Mouse (Mus musculus) embryo, embryonic 10 days (tissue): ENCODE results near the gene Slc44a4.
"Not testable (repeated sequence)": the region's sequence is repeated elsewhere in the genome, so short reads cannot be mapped to it uniquely, and the experiment has no call there.

ENCODE experiments used
- DNase-seq: peaks from one replicate; pipeline ENCODE4 v3.0.0-alpha.2; 2015; ENCODE audit warnings: low spot score

Slc44a4 gene

GRCm38 (mm10) chr17:34962125-34962524, 47.9 kb downstream of the Slc44a4 start:
- no peak for DNase-seq

GRCm38 (mm10) chr17:34962841-34963240, 48.6 kb downstream of the Slc44a4 start:
- DNase-seq = no peak

- DNase-seq = peak; percentile 19
Measured at GRCm38 (mm10) chr17:34964640-34965049, 50.4 kb downstream of the Slc44a4 start.

- no peak for DNase-seq
Measured at GRCm38 (mm10) chr17:34965627-34966026, 51.4 kb downstream of the Slc44a4 start.

- not testable (repeated sequence) for DNase-seq
Measured at GRCm38 (mm10) chr17:34969822-34970221, 55.6 kb downstream of the Slc44a4 start, which contains the start of gene Gm20481. Gene Gm20481, plus strand, starts transcription at chr17:34969912.

GRCm38 (mm10) chr17:34970850-34971249, 56.6 kb downstream of the Slc44a4 start:
- DNase-seq = not testable (repeated sequence)

- not testable (repeated sequence) for DNase-seq
Measured at GRCm38 (mm10) chr17:34971694-34972068, 57.4 kb downstream of the Slc44a4 start.

- DNase-seq = peak; percentile 82
Measured at GRCm38 (mm10) chr17:34972069-34972749, 57.9 kb downstream of the Slc44a4 start, which contains the start of the genes Hspa1a and Hspa1l. Gene Hspa1a, minus strand, starts transcription at chr17:34972156. Gene Hspa1l, plus strand, starts transcription at chr17:34972703.

GRCm38 (mm10) chr17:34975581-34976492, 61.6 kb downstream of the Slc44a4 start:
- no peak for DNase-seq

- DNase-seq = no peak
Measured at GRCm38 (mm10) chr17:34977000-34977399, 62.7 kb downstream of the Slc44a4 start.

- no peak for DNase-seq
Measured at GRCm38 (mm10) chr17:34978239-34978638, 64.0 kb downstream of the Slc44a4 start.

- no peak for DNase-seq
Measured at GRCm38 (mm10) chr17:34979631-34980030, 65.4 kb downstream of the Slc44a4 start.
